Mouse (Mus musculus): ENCODE results near the gene Zbtb17. TPM values are rescaled to one million over a fixed set of nuclear protein-coding genes. Genes with fewer than 3 reads are reported as not detected.

The Zbtb17 gene
- polyA plus RNA-seq, 1 experiment from 2014 or later: 43.8 TPM

GRCm38 (mm10) chr4:141427921-141428320 is 16.5 kb upstream of the Zbtb17 start:
- no peak for ATAC-seq (ENCODE audit: insufficient number of reproducible peaks, insufficient read depth, low FRiP score, low TSS enrichment, low read depth)
- no peaks in the 10 kb centered on the region for H3K9me3 ChIP-seq
- H3K27me3 ChIP-seq: peaks cover 12% of the 10 kb centered on the region
- H3K36me3 ChIP-seq: no peaks in the 10 kb centered on the region
- H3K4me2 ChIP-seq: no peak overlapping the region
- H3K4me1 ChIP-seq: peaks cover 19% of the 10 kb centered on the region
- no peak overlapping the region for H3K4me3 ChIP-seq
- no peak overlapping the region for H3K27ac ChIP-seq
- no peak overlapping the region for H3K9ac ChIP-seq
- WGBS: 82% methylated on average over 13 of the region's 13 CpGs

GRCm38 (mm10) chr4:141429381-141429780 is 15.1 kb upstream of the Zbtb17 start:
- Histone ChIP-seq H3K4me2 (no peak overlapping the region), H3K9me3 (no peaks in the 10 kb centered on the region), H3K4me1 (peaks cover 19% of the 10 kb centered on the region), H3K9ac (no peak overlapping the region), H3K27me3 (peaks cover 6% of the 10 kb centered on the region), H3K36me3 (no peaks in the 10 kb centered on the region), H3K27ac (no peak overlapping the region), H3K4me3 (no peak overlapping the region)
- no peak for ATAC-seq (ENCODE audit: insufficient number of reproducible peaks, insufficient read depth, low FRiP score, low TSS enrichment, low read depth)
- WGBS: 82% methylated on average over 6 of the region's 6 CpGs

DNA sequence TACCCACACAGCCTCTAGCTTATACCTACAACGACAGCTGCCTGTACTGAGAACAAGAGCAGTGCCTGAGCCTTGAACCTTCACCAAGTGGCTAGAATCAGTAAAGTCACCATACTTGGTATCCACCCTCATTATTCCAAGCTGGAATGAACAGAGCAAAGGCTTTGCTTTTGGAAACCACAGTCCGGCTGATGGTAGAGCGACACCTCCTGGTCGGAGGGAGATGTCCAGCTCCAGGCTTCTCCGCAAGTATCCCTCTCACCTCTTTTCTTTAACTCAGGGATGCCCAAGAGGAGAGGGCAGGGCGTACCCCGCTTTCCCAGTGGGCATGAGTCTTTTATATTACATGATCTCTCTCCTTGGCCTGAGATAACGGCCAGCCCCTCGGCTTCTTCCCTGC is 14.6 kb upstream of the Zbtb17 start:
- no peak for ATAC-seq (ENCODE audit: insufficient number of reproducible peaks, insufficient read depth, low FRiP score, low TSS enrichment, low read depth)
- Histone ChIP-seq H3K4me1 (peaks cover 18% of the 10 kb centered on the region), H3K9ac (no peak overlapping the region), H3K27ac (no peak overlapping the region), H3K4me3 (no peak overlapping the region), H3K9me3 (no peaks in the 10 kb centered on the region), H3K36me3 (no peaks in the 10 kb centered on the region), H3K27me3 (peaks cover 3% of the 10 kb centered on the region), H3K4me2 (no peak overlapping the region)
- 56% methylated on average over 9 of the region's 9 CpGs for WGBS

DNA sequence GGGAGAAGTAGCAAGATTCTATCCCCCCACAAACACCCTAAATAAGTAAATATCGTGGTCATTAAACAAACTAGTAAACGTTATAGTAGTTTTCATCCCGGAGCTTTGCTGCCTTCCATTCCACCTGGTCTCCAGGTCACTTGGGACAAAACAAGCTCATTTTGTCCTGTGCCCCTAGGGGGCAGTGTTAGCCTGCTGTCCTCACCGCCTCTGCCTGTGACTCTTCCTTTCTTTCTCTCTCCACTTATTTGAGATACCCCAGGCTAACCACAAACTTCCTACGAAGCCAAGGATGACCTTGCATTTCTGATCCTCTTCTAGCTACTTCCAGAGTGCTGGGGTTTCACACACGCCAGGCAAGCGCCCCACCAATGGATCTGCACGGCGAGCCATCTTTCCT is 13.5 kb upstream of the Zbtb17 start:
- no peak overlapping the region for H3K4me2 ChIP-seq
- peaks cover 8% of the 10 kb centered on the region for H3K4me1 ChIP-seq
- no peaks in the 10 kb centered on the region for H3K27me3 ChIP-seq
- H3K9me3 ChIP-seq: no peaks in the 10 kb centered on the region
- H3K4me3 ChIP-seq: no peak overlapping the region
- no peaks in the 10 kb centered on the region for H3K36me3 ChIP-seq
- no peak overlapping the region for H3K27ac ChIP-seq
- no peak for ATAC-seq (ENCODE audit: insufficient number of reproducible peaks, insufficient read depth, low FRiP score, low TSS enrichment, low read depth)
- WGBS: 48% methylated on average over 9 of the region's 9 CpGs
- H3K9ac ChIP-seq: no peak overlapping the region

GRCm38 (mm10) chr4:141432666-141433065 is 11.8 kb upstream of the Zbtb17 start:
- no peak overlapping the region for H3K4me3 ChIP-seq
- no peak overlapping the region for H3K9ac ChIP-seq
- H3K27ac ChIP-seq: no peak overlapping the region
- no peaks in the 10 kb centered on the region for H3K9me3 ChIP-seq
- no peaks in the 10 kb centered on the region for H3K4me1 ChIP-seq
- no peaks in the 10 kb centered on the region for H3K36me3 ChIP-seq
- no peak for ATAC-seq (ENCODE audit: insufficient number of reproducible peaks, insufficient read depth, low FRiP score, low TSS enrichment, low read depth)
- no peak overlapping the region for H3K4me2 ChIP-seq
- H3K27me3 ChIP-seq: no peaks in the 10 kb centered on the region
- 65% methylated on average over 14 of the region's 14 CpGs for WGBS

DNA sequence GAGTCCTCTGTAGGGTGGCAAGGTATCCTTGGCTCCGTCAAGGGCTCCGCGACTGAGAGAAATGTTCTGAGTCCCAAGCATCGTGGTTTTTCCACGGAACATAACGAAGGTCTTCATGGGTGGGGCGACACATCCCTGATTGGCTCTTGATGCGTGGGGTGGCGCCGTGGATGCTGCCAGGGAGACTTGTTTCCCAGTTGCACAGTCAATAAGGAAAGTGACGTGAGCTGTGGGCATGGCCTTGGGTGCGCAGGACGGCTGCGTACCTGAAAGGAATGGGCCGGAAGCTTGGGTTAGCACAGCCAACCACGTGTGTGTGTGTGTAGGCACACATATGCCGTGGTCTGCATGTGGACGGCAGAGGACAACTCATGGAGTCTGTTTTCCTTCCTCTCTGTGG is 11.3 kb upstream of the Zbtb17 start:
- Histone ChIP-seq H3K9me3 (no peaks in the 10 kb centered on the region), H3K9ac (no peak overlapping the region), H3K27me3 (no peaks in the 10 kb centered on the region), H3K4me3 (no peak overlapping the region), H3K27ac (no peak overlapping the region), H3K4me2 (no peak overlapping the region), H3K4me1 (no peaks in the 10 kb centered on the region), H3K36me3 (no peaks in the 10 kb centered on the region)
- no peak for ATAC-seq (ENCODE audit: insufficient number of reproducible peaks, insufficient read depth, low FRiP score, low TSS enrichment, low read depth)
- 85% methylated on average over 18 of the region's 18 CpGs for WGBS

DNA sequence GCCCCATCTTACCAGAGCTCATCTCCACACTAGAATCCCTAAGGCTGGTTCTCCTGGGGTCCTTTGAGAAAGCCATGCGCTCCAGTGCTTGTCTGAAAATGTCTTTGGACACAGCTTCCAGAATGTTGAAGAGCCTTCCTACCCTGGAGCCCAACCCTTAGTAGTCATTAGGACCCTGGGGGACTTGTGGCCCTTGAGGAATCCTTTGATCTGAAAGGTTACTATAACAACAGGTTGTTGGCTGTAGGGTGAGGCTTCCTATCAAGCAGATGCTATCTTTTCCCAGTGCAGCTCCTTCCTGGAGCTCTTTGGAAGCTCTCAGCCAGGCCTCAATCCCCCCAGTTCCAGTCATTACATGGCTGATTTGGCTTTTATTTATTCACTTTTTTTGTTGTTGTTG is 8.5 kb upstream of the Zbtb17 start, which contains the start of gene Srarp:
Gene Srarp, minus strand, starts transcription at position 132 of the 400 bp plus-strand sequence.
- Histone ChIP-seq H3K4me3 (no peak within 1 kb of the TSS), H3K36me3 (no peaks in the 10 kb centered on the region), H3K4me1 (no peaks in the 10 kb centered on the region), H3K4me2 (no peak within 1 kb of the TSS), H3K9ac (no peak within 1 kb of the TSS), H3K9me3 (no peaks in the 10 kb centered on the region), H3K27ac (no peak within 1 kb of the TSS), H3K27me3 (no peaks in the 10 kb centered on the region)
- 97% methylated on average over 1 of the region's 1 CpGs for WGBS
- ATAC-seq (ENCODE audit: insufficient number of reproducible peaks, insufficient read depth, low FRiP score, low TSS enrichment, low read depth): no peak

GRCm38 (mm10) chr4:141439083-141439803 is 5.2 kb upstream of the Zbtb17 start:
- H3K27me3 ChIP-seq: no peaks in the 10 kb centered on the region
- H3K9ac ChIP-seq: no peak overlapping the region
- no peaks in the 10 kb centered on the region for H3K9me3 ChIP-seq
- peaks cover 5% of the 10 kb centered on the region for H3K4me1 ChIP-seq
- no peak for ATAC-seq (ENCODE audit: insufficient number of reproducible peaks, insufficient read depth, low FRiP score, low TSS enrichment, low read depth)
- H3K4me3 ChIP-seq: no peak overlapping the region
- no peak overlapping the region for H3K27ac ChIP-seq
- H3K36me3 ChIP-seq: no peaks in the 10 kb centered on the region
- WGBS: 79% methylated on average over 12 of the region's 12 CpGs
- H3K4me2 ChIP-seq: no peak overlapping the region

DNA sequence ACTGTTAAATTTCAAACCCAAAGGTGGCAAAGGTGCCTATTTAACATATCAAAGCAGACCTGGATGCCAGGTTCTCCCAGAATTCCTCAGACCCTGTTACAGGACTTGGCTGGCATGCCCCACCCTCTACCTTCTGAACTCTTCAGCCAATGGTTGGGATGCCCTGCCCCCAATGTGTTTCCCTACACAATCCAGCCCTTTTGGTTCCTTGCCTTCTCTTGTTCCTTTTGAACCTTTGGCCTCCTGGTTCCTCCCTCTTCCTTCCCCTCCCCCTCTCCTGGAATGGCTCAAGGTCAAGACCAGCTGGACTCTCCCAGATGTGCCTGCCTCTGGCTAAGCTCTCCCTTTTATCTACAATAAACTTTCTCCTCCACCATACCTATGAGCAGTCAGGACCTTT is 3.6 kb upstream of the Zbtb17 start:
- H3K27ac ChIP-seq: no peak overlapping the region
- H3K9ac ChIP-seq: no peak overlapping the region
- no peak overlapping the region for H3K4me2 ChIP-seq
- H3K4me3 ChIP-seq: no peak overlapping the region
- ATAC-seq (ENCODE audit: insufficient number of reproducible peaks, insufficient read depth, low FRiP score, low TSS enrichment, low read depth): no peak
- no peaks in the 10 kb centered on the region for H3K27me3 ChIP-seq
- peaks cover 13% of the 10 kb centered on the region for H3K4me1 ChIP-seq
- no peaks in the 10 kb centered on the region for H3K9me3 ChIP-seq
- H3K36me3 ChIP-seq: no peaks in the 10 kb centered on the region

DNA sequence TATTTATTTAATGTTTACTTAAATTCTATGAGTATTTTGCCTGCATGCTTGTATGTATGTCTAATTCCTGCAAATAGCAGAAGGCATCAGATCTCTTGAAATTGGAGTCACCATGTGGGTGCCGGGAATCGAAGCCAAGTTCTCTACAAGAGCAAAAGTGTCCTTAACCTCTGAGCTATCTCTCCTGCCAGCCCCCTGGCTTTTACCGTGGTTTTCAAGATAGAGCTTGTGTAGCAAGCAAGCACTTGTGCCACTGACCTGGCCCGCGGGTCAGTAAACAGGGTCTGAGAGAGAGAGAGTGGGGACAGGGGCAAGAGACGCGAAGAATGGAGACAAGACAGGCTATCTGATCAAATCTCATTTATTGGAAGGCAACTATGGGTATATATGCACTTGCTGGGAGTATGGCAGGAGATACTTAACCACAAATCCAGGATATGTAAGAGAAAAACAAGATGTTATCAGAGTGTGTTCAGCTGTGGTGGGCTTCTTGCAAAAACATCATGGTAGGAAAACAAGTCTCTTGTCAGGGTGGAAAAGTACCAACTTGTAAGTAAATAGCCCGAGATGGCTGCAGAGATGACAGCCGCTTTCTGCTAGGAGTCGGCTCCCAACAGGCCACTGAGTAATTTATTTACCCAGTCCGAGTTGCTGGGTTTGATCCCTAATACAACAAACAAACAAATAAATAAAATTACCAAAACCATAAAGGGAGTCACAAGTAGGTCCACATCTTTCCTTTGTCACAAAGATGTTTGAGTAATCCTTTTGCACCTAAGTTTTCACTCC is 619 bp upstream of the Zbtb17 start:
- Histone ChIP-seq H3K27ac (no peak overlapping the region), H3K4me2 (peak overlapping the region; percentile 90), H3K36me3 (peaks cover 25% of the 10 kb centered on the region), H3K9me3 (no peaks in the 10 kb centered on the region), H3K9ac (peak overlapping the region; percentile 95), H3K4me3 (peak overlapping the region; percentile 98), H3K4me1 (peaks cover 18% of the 10 kb centered on the region), H3K27me3 (no peaks in the 10 kb centered on the region)
- no peak for ATAC-seq (ENCODE audit: insufficient number of reproducible peaks, insufficient read depth, low FRiP score, low TSS enrichment, low read depth)
- WGBS: 47% methylated on average over 11 of the region's 11 CpGs

DNA sequence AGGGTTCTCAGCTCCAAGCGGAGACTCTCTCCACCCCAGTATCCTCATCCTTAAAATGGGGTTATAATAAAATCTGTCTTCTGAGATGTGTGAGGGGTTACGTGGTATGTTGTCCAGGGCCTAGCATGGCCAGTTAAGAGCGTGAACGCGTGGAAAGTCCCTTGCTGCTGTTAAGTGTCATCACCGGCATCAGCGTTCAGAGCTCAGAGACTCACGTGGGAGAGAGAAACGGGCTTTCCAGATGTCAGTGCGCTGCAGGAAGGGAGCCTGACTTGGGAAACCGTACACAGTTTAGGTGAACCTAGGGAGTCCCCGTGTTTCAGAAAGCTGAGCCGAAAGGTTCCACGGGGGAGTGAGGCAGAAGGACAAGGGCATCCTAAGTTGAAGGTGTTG is 870 bp downstream of the Zbtb17 start:
- H3K36me3 ChIP-seq: peaks cover 39% of the 10 kb centered on the region
- H3K4me2 ChIP-seq: peak overlapping the region; percentile 90
- 11% methylated on average over 14 of the region's 14 CpGs for WGBS
- peaks cover 18% of the 10 kb centered on the region for H3K4me1 ChIP-seq
- H3K9ac ChIP-seq: peak overlapping the region; percentile 95
- H3K27me3 ChIP-seq: no peaks in the 10 kb centered on the region
- peak overlapping the region; percentile 98 for H3K4me3 ChIP-seq
- H3K9me3 ChIP-seq: no peaks in the 10 kb centered on the region
- no peak for ATAC-seq (ENCODE audit: insufficient number of reproducible peaks, insufficient read depth, low FRiP score, low TSS enrichment, low read depth)
- H3K27ac ChIP-seq: no peak overlapping the region

DNA sequence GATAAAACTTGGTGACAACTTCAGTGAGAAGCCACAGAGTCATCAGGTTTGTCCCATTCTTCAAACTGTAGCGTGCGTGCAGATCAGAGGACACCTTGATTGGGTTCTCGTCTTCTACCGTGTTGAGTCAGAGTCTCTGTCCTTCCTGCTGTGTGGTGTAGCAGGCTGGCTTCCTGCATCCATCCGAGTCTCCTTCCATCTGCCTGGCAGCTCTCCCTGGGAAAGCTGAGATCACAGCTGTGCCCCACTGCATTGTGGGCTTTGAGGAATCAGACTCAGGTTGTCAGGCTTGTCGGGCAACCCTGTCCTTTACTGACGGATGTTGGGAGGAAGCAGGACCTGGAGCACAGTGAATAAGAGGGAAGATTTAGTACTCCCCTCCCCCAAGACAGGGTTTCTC is 1.8 kb downstream of the Zbtb17 start:
- H3K9ac ChIP-seq: peak overlapping the region; percentile 95
- H3K4me3 ChIP-seq: no peak overlapping the region
- H3K4me2 ChIP-seq: no peak overlapping the region; the same call in 1 of the 2 replicates
- no peak for ATAC-seq (ENCODE audit: insufficient number of reproducible peaks, insufficient read depth, low FRiP score, low TSS enrichment, low read depth)
- no peaks in the 10 kb centered on the region for H3K27me3 ChIP-seq
- peaks cover 44% of the 10 kb centered on the region for H3K36me3 ChIP-seq
- H3K27ac ChIP-seq: no peak overlapping the region
- no peaks in the 10 kb centered on the region for H3K9me3 ChIP-seq
- H3K4me1 ChIP-seq: peaks cover 18% of the 10 kb centered on the region
- 67% methylated on average over 7 of the region's 7 CpGs for WGBS

All from embryonic facial prominence, embryonic 13.5 days (tissue).